In genomic region chr9:66975239-66975645, GRCm38 (mm10) we compare ENCODE assay signal across 8 mouse cellular contexts. TPM values are rescaled to one million over a fixed set of nuclear protein-coding genes. Genes with fewer than 3 reads are reported as not detected.
DNase-seq lines count a peak whose midpoint lies in the region; ATAC-seq and TF ChIP-seq lines count a peak whose summit lies in the region.

Lactb (minus strand) TSS chr9:66975484.

- H3K36me3 ChIP-seq in embryonic facial prominence, embryonic 13.5 days: peaks cover 9% of the 10 kb centered on the region
- no peaks in the 10 kb centered on the region for H3K36me3 ChIP-seq in heart, adult 2 months (ENCODE audit: control insufficient read depth, insufficient read depth, low read length)
- peaks cover 8% of the 10 kb centered on the region for H3K36me3 ChIP-seq in limb, embryonic 14.5 days (ENCODE audit: control insufficient read depth, insufficient read depth, low read length)
- peaks cover 6% of the 10 kb centered on the region for H3K36me3 ChIP-seq in midbrain, postnatal 0 days (ENCODE audit: insufficient read depth, low read length)

- H3K27ac ChIP-seq in embryonic facial prominence, embryonic 13.5 days: peak within 1 kb of the TSS; percentile 86
- H3K27ac ChIP-seq in heart, adult 2 months: peak within 1 kb of the TSS; percentile 84
- H3K27ac ChIP-seq in limb, embryonic 14.5 days (replicated peaks; ENCODE audit: low read depth, low read length): peak within 1 kb of the TSS; percentile 74
- H3K27ac ChIP-seq in midbrain, postnatal 0 days (ENCODE audit: low read depth, low read length): peak within 1 kb of the TSS; percentile 96

- peak; percentile 89 for DNase-seq in 3134 (ENCODE audit: extremely low read depth, insufficient read length, low spot score)
- DNase-seq in adrenal gland, postnatal 36 days: peak; percentile 98 to 99
- DNase-seq in heart, adult 2 months: peak; percentile 95 to 96
- DNase-seq in kidney, adult 9 months: peak; percentile 97
- DNase-seq in limb, embryonic 14.5 days (ENCODE audit: low spot score): peak; percentile 93
- peak; percentile 95 for DNase-seq in midbrain, postnatal 0 days (ENCODE audit: low spot score)
- DNase-seq in spleen, postnatal 14 days (ENCODE audit: low spot score in 2 of 2): peak; percentile 93 to 94

- no peak for TF ChIP-seq CTCF in heart, adult 2 months (IDR thresholded peaks at IDR 0.05)
- TF ChIP-seq CTCF in midbrain, postnatal 0 days (IDR thresholded peaks at IDR 0.05): no peak

- H3K9ac ChIP-seq in embryonic facial prominence, embryonic 13.5 days: peak within 1 kb of the TSS; percentile 83
- peak within 1 kb of the TSS; percentile 86 for H3K9ac ChIP-seq in heart, adult 2 months (ENCODE audit: low read depth, low read length)
- peak within 1 kb of the TSS; percentile 67 for H3K9ac ChIP-seq in limb, embryonic 14.5 days (ENCODE audit: low read depth, low read length, severe bottlenecking)
- H3K9ac ChIP-seq in midbrain, postnatal 0 days (replicated peaks; ENCODE audit: low read length, poor library complexity, severe bottlenecking): peak within 1 kb of the TSS; percentile 91

- no peaks in the 10 kb centered on the region for H3K9me3 ChIP-seq in embryonic facial prominence, embryonic 13.5 days
- H3K9me3 ChIP-seq in limb, embryonic 14.5 days (ENCODE audit: control insufficient read depth, low read length): no peaks in the 10 kb centered on the region
- no peaks in the 10 kb centered on the region for H3K9me3 ChIP-seq in midbrain, postnatal 0 days (ENCODE audit: low read length)

- H3K27me3 ChIP-seq in embryonic facial prominence, embryonic 13.5 days: no peaks in the 10 kb centered on the region
- H3K27me3 ChIP-seq in heart, adult 2 months (ENCODE audit: control insufficient read depth, insufficient read depth, low read length): no peaks in the 10 kb centered on the region
- no peaks in the 10 kb centered on the region for H3K27me3 ChIP-seq in limb, embryonic 14.5 days (ENCODE audit: control insufficient read depth, insufficient read depth, low read length)
- H3K27me3 ChIP-seq in midbrain, postnatal 0 days (ENCODE audit: insufficient read depth, low read length): no peaks in the 10 kb centered on the region

- peak within 1 kb of the TSS; percentile 93 for H3K4me3 ChIP-seq in embryonic facial prominence, embryonic 13.5 days
- H3K4me3 ChIP-seq in heart, adult 2 months: peak within 1 kb of the TSS; percentile 92
- peak within 1 kb of the TSS; percentile 88 for H3K4me3 ChIP-seq in limb, embryonic 14.5 days (replicated peaks; ENCODE audit: low read length)
- H3K4me3 ChIP-seq in midbrain, postnatal 0 days (ENCODE audit: low read depth, low read length): peak within 1 kb of the TSS; percentile 92

- peak within 1 kb of the TSS; percentile 67 for H3K4me2 ChIP-seq in embryonic facial prominence, embryonic 13.5 days
- H3K4me2 ChIP-seq in limb, embryonic 14.5 days (replicated peaks; ENCODE audit: low read depth, low read length, severe bottlenecking): peak within 1 kb of the TSS; percentile 56
- peak within 1 kb of the TSS; percentile 57 for H3K4me2 ChIP-seq in midbrain, postnatal 0 days (ENCODE audit: low read depth, low read length, poor library complexity, severe bottlenecking)

- TF ChIP-seq EP300 in heart, adult 2 months (IDR thresholded peaks at IDR 0.05; ENCODE audit: insufficient read depth, low read depth, low read length): no peak

- intact Hi-C loops in heart, adult 2 months (cut with DNase I): loop anchor here (2.0 kb wide), 2 partner anchors 28 to 68 kb away; partner anchors contain the start of gene Rps27l

- under 1% methylated on average over 29 of the region's 32 CpGs for WGBS in embryonic facial prominence, embryonic 13.5 days
- WGBS in heart, adult 2 months: under 1% methylated on average over 32 of the region's 32 CpGs
- 0% methylated on average over 14 of the region's 32 CpGs for WGBS in limb, embryonic 14.5 days
- under 1% methylated on average over 28 of the region's 32 CpGs for WGBS in midbrain, postnatal 0 days

- no peaks in the 10 kb centered on the region for H3K79me2 ChIP-seq in heart, adult 2 months (replicated peaks; ENCODE audit: control insufficient read depth, insufficient read depth, low read length)

- ATAC-seq in embryonic facial prominence, embryonic 13.5 days (ENCODE audit: insufficient number of reproducible peaks, insufficient read depth, low FRiP score, low TSS enrichment, low read depth): peak; percentile 93
- peak; percentile 94 for ATAC-seq in limb, embryonic 14.5 days (ENCODE audit: low FRiP score, low read depth)
- peak; percentile 97 for ATAC-seq in midbrain, postnatal 0 days (ENCODE audit: low FRiP score)

- H3K4me1 ChIP-seq in embryonic facial prominence, embryonic 13.5 days: peaks cover 10% of the 10 kb centered on the region; the same call in 1 of the 2 replicates
- no peaks in the 10 kb centered on the region for H3K4me1 ChIP-seq in heart, adult 2 months (ENCODE audit: control insufficient read depth, insufficient read depth, low read length)
- 0 out of 2 replicates have a peak, but pooled peaks cover 2% of the 10 kb centered on the region for H3K4me1 ChIP-seq in limb, embryonic 14.5 days (ENCODE audit: control insufficient read depth, insufficient read depth, low read length)
- H3K4me1 ChIP-seq in midbrain, postnatal 0 days (ENCODE audit: insufficient read depth, low read length): no peaks in the 10 kb centered on the region

- TF ChIP-seq POLR2A in heart, adult 2 months (IDR thresholded peaks at IDR 0.05; ENCODE audit: insufficient read depth, low read depth, low read length): peak; percentile 28; the same call in 1 of the 2 replicates
- 0 out of 2 replicates have a peak, but pooled peaks have one; percentile 14 for TF ChIP-seq POLR2A in limb, embryonic 14.5 days (IDR thresholded peaks at IDR 0.05; ENCODE audit: borderline replicate concordance, extremely low read depth, insufficient read depth, insufficient read length)

RNA-seq across cellular contexts. Expression of gene Lactb, which starts in this region (rescaled TPM):
- total RNA-seq in adrenal gland, postnatal 36 days (2021): 10 to 100 TPM; 16.9 to 20.5 TPM
- 9.1 and 9.3 TPM in 2 replicates for polyA plus RNA-seq in embryonic facial prominence, embryonic 13.5 days (2015; fragmentation: Nextera tagmentation; extraction: Ambion mirVana)
- 10 to 100 TPM; 20.4 to 20.6 TPM for total RNA-seq in heart, adult 2 months (2021)
- 6.8 and 10.8 TPM in 2 replicates for polyA plus RNA-seq in heart, adult 2 months (2012; rRNA removed)
- polyA plus RNA-seq in limb, embryonic 14.5 days (2012; rRNA removed): 8.8 and 10.1 TPM in 2 replicates
- 10.6 and 10.9 TPM in 2 replicates for polyA plus RNA-seq in limb, embryonic 14.5 days (2014; fragmentation: Nextera tagmentation; extraction: Ambion mirVana)
- total RNA-seq in midbrain, postnatal 0 days (2014; rRNA removed): 18.6 and 18.8 TPM in 2 replicates
- polyA plus RNA-seq in midbrain, postnatal 0 days (2015; fragmentation: Nextera tagmentation; extraction: Ambion mirVana): 9.6 and 12.9 TPM in 2 replicates

Comparison
In these comparisons a context has a peak if more than half of its experiments do, and no peak if none do; other contexts are left out.
1. Peak in every context shown above with its lines: DNase-seq, ATAC-seq, H3K4me3 ChIP-seq and H3K27ac ChIP-seq.